Mouse (Mus musculus) thymus, adult 2 months (tissue): Measurements from ENCODE around the gene Rab37. TPM values are rescaled to one million over a fixed set of nuclear protein-coding genes. Genes with fewer than 3 reads are reported as not detected.

Experiments
- DNase-seq: peaks from one replicate; pipeline ENCODE4 v3.0.0; 2021
- H3K27ac ChIP-seq: fragments of 200-500 bp; 2 replicates; pipeline ENCODE4 v1.5.1; 2012; ENCODE audit warnings: low read length, control low read depth; ENCODE audit not compliant: control insufficient read depth, insufficient read depth
- H3K27me3 ChIP-seq: fragments of 200-500 bp; 2 replicates; pipeline ENCODE4 v1.6.1; 2012; ENCODE audit warnings: mild to moderate bottlenecking, low read length, moderate library complexity, mixed read lengths; ENCODE audit not compliant: control insufficient read depth, insufficient read depth
- H3K36me3 ChIP-seq: fragments of 200-500 bp; 2 replicates; pipeline ENCODE4 v1.6.1; 2012; ENCODE audit warnings: mild to moderate bottlenecking, low read length, moderate library complexity; ENCODE audit not compliant: control insufficient read depth, insufficient read depth
- H3K4me1 ChIP-seq: fragments of 200-500 bp; replicated peaks from 2 replicates; pipeline ENCODE4 v1.6.1; 2012; ENCODE audit warnings: low read length; ENCODE audit not compliant: control insufficient read depth, insufficient read depth
- H3K4me3 ChIP-seq: fragments of 200-500 bp; 2 replicates; pipeline ENCODE4 v1.5.1; 2012; ENCODE audit warnings: mild to moderate bottlenecking, low read length, control low read depth, moderate library complexity; ENCODE audit not compliant: control insufficient read depth, insufficient read depth
- CTCF ChIP-seq: fragments of 200-500 bp; IDR thresholded peaks from 2 replicates; pipeline ENCODE4 v1.5.1; 2012; ENCODE audit warnings: mild to moderate bottlenecking, control low read depth, low read length, moderate library complexity, borderline replicate concordance; ENCODE audit not compliant: control insufficient read depth, poor library complexity, insufficient read depth; ENCODE audit errors: extremely low read depth
- POLR2A ChIP-seq: fragments of 200-500 bp; IDR thresholded peaks from 2 replicates; pipeline ENCODE4 v1.6.1; 2012; ENCODE audit warnings: mild to moderate bottlenecking, low read length, control low read depth, moderate library complexity; ENCODE audit not compliant: control insufficient read depth, poor library complexity, insufficient read depth; ENCODE audit errors: extremely low read depth
- WGBS: fragments of 180-500 bp; shearing (Covaris S2); methylation state at CpG from one replicate; pipeline ENCODE4 v1.1.7; 2018; 5-methylcytosine and 5-hydroxymethylcytosine counted together
- polyA plus RNA-seq: library from polyadenylated mRNA; depleted of rRNA; stranded (reverse); fragments of >200 nt; gene quantifications from 2 replicates; pipeline ENCODE4 v1.2.3, GENCODE M21; 2012

Gene Rab37
- polyA plus RNA-seq, 1 experiment: 18.3 TPM

- no peak overlapping the region for H3K27ac ChIP-seq
- H3K27me3 ChIP-seq: no peaks in the 10 kb centered on the region
- TF ChIP-seq POLR2A (no peak), CTCF (no peak)
- 49% methylated on average over 9 of the region's 9 CpGs for WGBS
- no peaks in the 10 kb centered on the region for H3K36me3 ChIP-seq
- no peak overlapping the region for H3K4me3 ChIP-seq
- DNase-seq: no peak
- H3K4me1 ChIP-seq: no peaks in the 10 kb centered on the region; the same call in 1 of the 2 replicates
These were observed 28.2 kb downstream of the Rab37 start for GRCm38 (mm10) chr11:115119409-115119808.

GRCm38 (mm10) chr11:115128483-115128882 is 37.3 kb downstream of the Rab37 start:
- TF ChIP-seq POLR2A (no peak), CTCF (no peak)
- no peak overlapping the region for H3K27ac ChIP-seq
- H3K4me3 ChIP-seq: no peak overlapping the region
- no peaks in the 10 kb centered on the region for H3K36me3 ChIP-seq
- no peak for DNase-seq
- no peaks in the 10 kb centered on the region; the same call in 1 of the 2 replicates for H3K4me1 ChIP-seq
- 39% methylated on average over 4 of the region's 4 CpGs for WGBS
- no peaks in the 10 kb centered on the region for H3K27me3 ChIP-seq

GRCm38 (mm10) chr11:115129508-115130126 is 38.4 kb downstream of the Rab37 start:
- whole genome bisulfite sequencing: 96% methylated on average over 13 of the region's 13 CpGs
- Histone ChIP-seq H3K36me3 (no peaks in the 10 kb centered on the region), H3K27me3 (no peaks in the 10 kb centered on the region), H3K4me3 (no peak overlapping the region), H3K4me1 (peaks cover 7% of the 10 kb centered on the region), H3K27ac (no peak overlapping the region)
- DNase-seq: no peak
- TF ChIP-seq CTCF (no peak), POLR2A (no peak)

GRCm38 (mm10) chr11:115131768-115132381 is 40.6 kb downstream of the Rab37 start:
- Histone ChIP-seq H3K36me3 (no peaks in the 10 kb centered on the region), H3K27ac (no peak overlapping the region), H3K4me3 (no peak overlapping the region), H3K4me1 (peaks cover 7% of the 10 kb centered on the region), H3K27me3 (no peaks in the 10 kb centered on the region)
- WGBS: 80% methylated on average over 8 of the region's 8 CpGs
- TF ChIP-seq POLR2A: no peak
- TF ChIP-seq CTCF: no peak
- no peak for DNase-seq

- Histone ChIP-seq H3K27ac (no peak within 1 kb of the TSS), H3K4me1 (peaks cover 9% of the 10 kb centered on the region), H3K36me3 (no peaks in the 10 kb centered on the region), H3K27me3 (no peaks in the 10 kb centered on the region), H3K4me3 (peak within 1 kb of the TSS; percentile 16; the same call in 1 of the 2 replicates)
- TF ChIP-seq POLR2A (no peak), CTCF (no peak)
- peak; percentile 5 for DNase-seq
- WGBS: 7% methylated on average over 8 of the region's 8 CpGs
These were observed 42.6 kb downstream of the Rab37 start, which contains the start of gene Cd300lf for GRCm38 (mm10) chr11:115133800-115134199. TSS of gene Cd300lf (minus strand) at chr11:115133992.

GRCm38 (mm10) chr11:115138597-115139262 is 47.5 kb downstream of the Rab37 start:
- DNase-seq: no peak

More at GRCm38 (mm10) chr11:115138597-115139262, 47.5 kb downstream of the Rab37 start:
- Histone ChIP-seq H3K27ac (peak overlapping the region; percentile 26; the same call in 1 of the 2 replicates), H3K4me3 (no peak overlapping the region), H3K36me3 (no peaks in the 10 kb centered on the region), H3K27me3 (no peaks in the 10 kb centered on the region), H3K4me1 (peaks cover 10% of the 10 kb centered on the region)
- 57% methylated on average over 5 of the region's 5 CpGs for WGBS
- TF ChIP-seq CTCF: no peak
- no peak for TF ChIP-seq POLR2A
